Mouse (Mus musculus) neural tube, embryonic 14.5 days (tissue): ENCODE results near the gene Cdh24. TPM values are rescaled to one million over a fixed set of nuclear protein-coding genes. Genes with fewer than 3 reads are reported as not detected.

Experiments used
- ATAC-seq: fragments of 200-750 bp; cut with Nextera tagmentation; 2 replicates; pipeline ENCODE4 v1.8.0; 2017; ENCODE audit warnings: low read depth, mild to moderate bottlenecking, moderate TSS enrichment, moderate library complexity
- H3K27ac ChIP-seq: fragments of 300-500 bp; sonication (generic); 2 replicates; pipeline ENCODE4 v1.5.1; 2014; ENCODE audit warnings: low read depth, mild to moderate bottlenecking, control low read depth, low read length, moderate library complexity, mixed read lengths
- H3K27me3 ChIP-seq: fragments of 300-500 bp; sonication (generic); 2 replicates; pipeline ENCODE4 v1.6.1; 2014; ENCODE audit warnings: low read length; ENCODE audit not compliant: control insufficient read depth, insufficient read depth
- H3K36me3 ChIP-seq: fragments of 300-500 bp; sonication (generic); 2 replicates; pipeline ENCODE4 v1.6.1; 2014; ENCODE audit warnings: low read length, mixed read lengths; ENCODE audit not compliant: control insufficient read depth, insufficient read depth
- H3K4me1 ChIP-seq: fragments of 300-500 bp; sonication (generic); 2 replicates; pipeline ENCODE4 v1.6.1; 2014; ENCODE audit warnings: low read length; ENCODE audit not compliant: control insufficient read depth, insufficient read depth
- H3K4me2 ChIP-seq: fragments of 300-500 bp; sonication (generic); 2 replicates; pipeline ENCODE4 v1.6.1; 2014; ENCODE audit warnings: mild to moderate bottlenecking, low read depth, low read length, control low read depth
- H3K4me3 ChIP-seq: fragments of 300-500 bp; sonication (generic); 2 replicates; pipeline ENCODE4 v1.5.1; 2014; ENCODE audit warnings: low read depth, low read length, control low read depth, mixed read lengths
- H3K9ac ChIP-seq: fragments of 300-500 bp; sonication (generic); replicated peaks from 2 replicates; pipeline ENCODE4 v1.6.1; 2014; ENCODE audit warnings: low read depth, mild to moderate bottlenecking, control low read depth, low read length, mixed read lengths
- H3K9me3 ChIP-seq: fragments of 300-500 bp; sonication (generic); 2 replicates; pipeline ENCODE4 v1.6.1; 2016; ENCODE audit warnings: low read length; ENCODE audit not compliant: control insufficient read depth
- WGBS: fragments of 180-500 bp; shearing (Covaris S2); extraction: QIAGEN DNeasy Blood & Tissue Kit; methylation state at CpG from one replicate; pipeline ENCODE4 v1.1.7; 2014; 5-methylcytosine and 5-hydroxymethylcytosine counted together
- polyA plus RNA-seq: library from polyadenylated mRNA; unstranded; fragments of >200 nt; fragmentation: Nextera tagmentation; extraction: Ambion mirVana; gene quantifications from 2 replicates; pipeline ENCODE4 v1.2.1, GENCODE M21; 2014

Cdh24 gene
- 9.2 and 12.5 TPM in 2 replicates for polyA plus RNA-seq

DNA sequence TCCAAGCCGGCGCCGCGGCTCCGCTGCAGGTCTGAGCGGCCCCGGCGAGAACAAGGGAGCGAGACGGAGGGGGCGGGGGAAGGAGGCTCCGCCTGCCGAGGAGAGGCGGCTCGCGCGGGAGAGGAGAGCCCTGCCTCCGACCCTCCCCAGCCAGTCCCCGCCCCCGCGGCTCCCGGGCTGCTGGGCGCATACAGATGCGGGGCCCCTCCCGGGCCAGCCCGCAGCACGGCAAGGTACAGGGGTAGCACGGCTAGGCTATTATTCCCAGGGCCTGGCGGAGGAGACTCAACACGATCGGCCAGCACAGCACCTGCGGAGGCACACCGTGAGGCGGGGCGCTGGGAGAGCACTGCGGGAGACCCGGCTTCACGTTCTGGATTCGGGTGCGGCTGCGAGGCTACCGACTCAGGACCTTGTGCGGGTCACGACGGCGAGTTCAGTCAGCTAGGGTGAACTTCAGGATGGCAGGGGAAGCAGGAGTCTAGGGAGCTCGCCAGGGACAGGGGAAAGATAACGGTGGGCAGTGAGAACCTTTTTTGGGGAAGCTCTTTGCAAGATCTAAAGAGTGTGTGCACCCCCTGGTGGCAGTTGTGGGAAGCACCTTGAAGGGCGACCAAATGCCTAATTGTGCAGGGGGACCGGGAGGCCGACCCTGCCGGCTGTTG, at the start of gene Cdh24:
Gene Cdh24, minus strand, starts transcription at position 60 of the 665 bp plus-strand sequence.
- Histone ChIP-seq H3K27ac (peak within 1 kb of the TSS; percentile 76), H3K4me1 (peaks cover 14% of the 10 kb centered on the region), H3K4me3 (peak within 1 kb of the TSS; percentile 68), H3K4me2 (peak within 1 kb of the TSS; percentile 88), H3K27me3 (no peaks in the 10 kb centered on the region), H3K36me3 (peaks cover 47% of the 10 kb centered on the region), H3K9me3 (no peaks in the 10 kb centered on the region), H3K9ac (peak within 1 kb of the TSS; percentile 82)
- peak; percentile 94 for ATAC-seq
- WGBS = under 1% methylated on average over 45 of the region's 52 CpGs

DNA sequence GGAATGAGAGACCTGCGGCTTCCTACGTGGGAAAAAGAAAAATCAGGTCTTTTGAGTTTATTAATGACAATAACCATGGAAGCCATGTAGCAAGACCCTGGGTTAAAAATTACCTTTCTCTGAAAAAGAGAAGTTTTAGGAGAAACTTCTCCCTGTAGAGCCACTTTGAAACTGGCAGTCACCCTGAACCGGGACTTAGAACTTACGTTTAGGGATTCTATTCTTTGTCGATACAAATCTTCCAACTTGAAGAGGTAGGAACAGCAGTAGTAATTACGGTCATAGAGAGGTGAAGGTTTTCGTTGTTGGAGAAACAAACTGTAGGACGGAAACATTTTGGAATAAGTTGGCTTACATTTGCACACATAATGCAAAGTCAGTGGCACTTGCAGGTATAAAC, 46.1 kb upstream of the Cdh24 start:
- 6% methylated on average over 8 of the region's 8 CpGs for WGBS
- Histone ChIP-seq H3K4me1 (peaks cover 22% of the 10 kb centered on the region), H3K27ac (peak overlapping the region; percentile 31; the same call in 1 of the 2 replicates), H3K4me2 (peak overlapping the region; percentile 69), H3K9ac (peak overlapping the region; percentile 46; the same call in 1 of the 2 replicates), H3K4me3 (peak overlapping the region; percentile 84), H3K36me3 (peaks cover 17% of the 10 kb centered on the region), H3K9me3 (no peaks in the 10 kb centered on the region), H3K27me3 (no peaks in the 10 kb centered on the region)
- no peak for ATAC-seq

DNA sequence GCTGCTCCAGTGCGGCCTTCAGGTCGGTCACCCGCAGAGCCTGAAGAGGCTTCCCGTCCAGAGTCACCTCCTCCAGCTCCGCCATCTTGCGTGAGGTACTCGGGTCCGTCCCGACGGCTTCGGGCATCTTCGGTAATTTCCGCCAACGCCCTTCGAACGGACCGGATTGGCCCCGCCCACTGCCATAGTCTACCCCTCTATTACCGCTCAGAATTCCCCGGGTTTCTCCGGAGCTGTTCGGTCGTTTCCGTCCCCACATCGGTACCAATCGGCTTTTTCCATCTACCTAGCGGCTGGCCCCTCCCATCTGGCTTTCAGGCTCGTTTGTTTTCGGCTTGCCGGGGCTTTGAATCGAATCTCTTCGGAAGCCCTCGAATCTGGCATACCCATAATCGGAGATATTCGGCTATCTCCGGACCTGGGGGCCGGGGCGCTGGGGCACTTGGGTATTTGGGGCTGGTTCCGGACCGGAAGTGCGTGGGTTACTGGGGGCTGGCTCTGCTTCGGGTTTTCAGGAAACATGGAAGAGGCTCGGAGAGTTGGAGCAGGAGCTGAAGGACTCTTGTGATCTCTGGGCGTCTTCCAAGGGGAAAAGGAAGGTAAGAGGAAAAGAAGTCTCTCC, 45.5 kb upstream of the Cdh24 start, which contains the start of gene Acin1:
Gene Acin1, minus strand, starts transcription at position 410 of the 622 bp plus-strand sequence.
- under 1% methylated on average over 44 of the region's 44 CpGs for WGBS
- ATAC-seq = peak; percentile 98

DNA sequence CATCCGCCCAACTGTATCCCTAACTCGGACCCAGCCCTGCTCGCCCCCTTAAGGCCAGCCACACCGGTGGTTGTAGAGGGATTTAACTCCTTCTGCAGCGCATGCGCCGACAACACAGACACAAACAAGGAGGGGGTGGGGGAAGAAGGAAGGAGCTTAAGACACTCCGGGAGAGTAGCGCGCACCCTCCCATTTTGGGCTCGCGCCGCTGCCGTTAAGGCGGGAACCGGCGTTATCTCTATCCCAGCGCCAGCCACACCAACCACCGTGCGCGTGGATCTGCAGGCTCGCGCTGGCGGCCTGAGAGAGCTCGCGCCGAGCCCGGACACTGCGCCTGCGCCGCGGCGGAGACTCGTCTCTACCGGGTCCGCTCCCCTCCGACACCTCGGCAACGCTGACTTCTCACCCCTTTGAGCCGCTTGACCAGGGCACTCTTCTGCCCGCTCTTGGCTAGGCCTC, 44.9 kb upstream of the Cdh24 start, which contains the start of gene 1700123O20Rik:
Gene 1700123O20Rik, plus strand, starts transcription at position 154 of the 459 bp plus-strand sequence.
- Histone ChIP-seq H3K4me1 (peaks cover 22% of the 10 kb centered on the region), H3K27me3 (no peaks in the 10 kb centered on the region), H3K9me3 (no peaks in the 10 kb centered on the region), H3K4me3 (peak within 1 kb of the TSS; percentile 84), H3K4me2 (peak within 1 kb of the TSS; percentile 89), H3K9ac (peak within 1 kb of the TSS; percentile 84), H3K27ac (peak within 1 kb of the TSS; percentile 96), H3K36me3 (peaks cover 17% of the 10 kb centered on the region)
- ATAC-seq = peak; percentile 77
- under 1% methylated on average over 41 of the region's 41 CpGs for WGBS

More for the DNA sequence above, 45.5 kb upstream of the Cdh24 start, which contains the start of gene Acin1:
- Histone ChIP-seq H3K27me3 (no peaks in the 10 kb centered on the region), H3K9me3 (no peaks in the 10 kb centered on the region), H3K4me3 (peak within 1 kb of the TSS; percentile 84), H3K27ac (peak within 1 kb of the TSS; percentile 96), H3K4me1 (peaks cover 22% of the 10 kb centered on the region), H3K9ac (peak within 1 kb of the TSS; percentile 84), H3K36me3 (peaks cover 17% of the 10 kb centered on the region), H3K4me2 (peak within 1 kb of the TSS; percentile 89)

DNA sequence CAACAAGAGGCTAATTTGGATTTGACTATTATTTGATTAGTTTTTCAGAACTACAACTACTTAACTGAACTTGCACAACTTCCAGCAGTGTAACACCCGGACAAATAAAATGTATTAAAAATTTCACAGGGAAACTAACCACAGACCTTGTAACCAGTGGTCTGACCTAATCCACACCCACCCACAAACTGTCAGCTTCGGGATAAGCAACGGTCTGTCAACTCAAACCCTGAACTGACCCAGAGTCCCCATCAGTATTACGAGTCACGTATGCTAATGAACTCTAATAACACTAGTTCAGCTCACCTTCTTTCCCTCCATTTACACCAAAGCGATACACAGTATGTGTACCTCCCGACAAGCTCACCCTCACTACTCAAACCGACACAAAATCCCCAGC, 44.3 kb upstream of the Cdh24 start:
- H3K36me3 ChIP-seq = peaks cover 11% of the 10 kb centered on the region
- H3K4me2 ChIP-seq = peak overlapping the region; percentile 89
- peak overlapping the region; percentile 84 for H3K9ac ChIP-seq
- H3K27me3 ChIP-seq = no peaks in the 10 kb centered on the region
- WGBS = 13% methylated on average over 8 of the region's 8 CpGs
- H3K4me3 ChIP-seq = peak overlapping the region; percentile 84
- ATAC-seq = no peak
- H3K27ac ChIP-seq = no peak overlapping the region
- no peaks in the 10 kb centered on the region for H3K9me3 ChIP-seq
- peaks cover 22% of the 10 kb centered on the region for H3K4me1 ChIP-seq

DNA sequence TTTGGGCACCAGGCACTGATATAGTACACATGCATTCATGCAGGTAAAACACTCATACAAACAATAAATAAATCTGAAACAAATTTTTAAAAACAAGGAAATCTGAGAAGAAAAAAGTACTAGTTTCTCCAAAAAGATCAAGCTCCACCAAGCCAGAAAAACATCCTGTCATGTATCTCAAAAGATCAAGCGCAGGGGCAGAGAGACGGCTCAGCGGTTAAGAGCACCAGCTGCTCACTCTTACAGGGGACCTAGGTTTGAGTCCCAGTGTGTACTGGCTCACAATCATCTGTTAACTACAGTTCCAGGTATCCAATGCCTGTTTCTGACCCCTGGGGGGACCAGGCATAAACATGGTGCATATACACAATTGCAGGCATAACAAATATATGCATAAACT, 41.2 kb upstream of the Cdh24 start:
- Histone ChIP-seq H3K4me3 (no peak overlapping the region), H3K4me2 (no peak overlapping the region), H3K27me3 (no peaks in the 10 kb centered on the region), H3K9ac (no peak overlapping the region), H3K36me3 (peaks cover 20% of the 10 kb centered on the region; the same call in 1 of the 2 replicates), H3K27ac (no peak overlapping the region), H3K9me3 (no peaks in the 10 kb centered on the region), H3K4me1 (peaks cover 13% of the 10 kb centered on the region)
- 89% methylated on average over 3 of the region's 3 CpGs for WGBS
- no peak for ATAC-seq

DNA sequence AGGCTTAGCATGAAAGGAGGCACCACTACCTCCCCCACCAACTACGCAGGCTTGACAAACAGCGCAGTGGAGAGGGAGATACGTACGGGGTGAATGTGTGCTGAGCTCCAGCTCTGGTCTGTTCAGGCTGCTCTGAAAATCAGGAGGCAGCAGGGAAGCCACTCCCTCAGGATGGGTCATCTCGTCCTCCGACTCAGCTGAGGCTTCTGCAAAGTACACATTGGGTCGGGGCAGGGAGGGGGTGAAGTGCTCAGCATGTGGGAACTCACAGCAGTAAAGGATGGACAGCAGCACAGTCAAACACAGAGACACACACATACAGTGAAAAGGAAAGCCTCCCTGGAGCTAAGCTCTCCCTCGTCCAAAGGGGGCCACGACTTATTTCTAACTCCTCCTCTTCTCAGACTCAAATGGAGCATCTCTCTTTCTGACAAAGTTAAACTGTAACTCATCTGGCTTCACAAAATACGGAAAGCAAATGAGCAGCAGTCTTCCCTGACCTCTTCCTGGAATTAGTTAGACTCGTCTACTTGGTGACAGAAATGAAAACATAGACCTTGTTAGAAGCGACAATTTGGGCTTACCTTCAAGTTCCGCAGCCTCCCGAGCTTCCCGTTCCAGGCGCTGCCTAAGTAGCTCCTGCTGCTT, 37.6 kb upstream of the Cdh24 start:
- ATAC-seq = no peak
- 84% methylated on average over 16 of the region's 16 CpGs for WGBS
- H3K4me3 ChIP-seq = no peak overlapping the region
- H3K4me1 ChIP-seq = no peaks in the 10 kb centered on the region
- no peaks in the 10 kb centered on the region for H3K27me3 ChIP-seq
- peaks cover 42% of the 10 kb centered on the region for H3K36me3 ChIP-seq
- H3K9me3 ChIP-seq = no peaks in the 10 kb centered on the region
- H3K9ac ChIP-seq = no peak overlapping the region
- H3K27ac ChIP-seq = no peak overlapping the region
- H3K4me2 ChIP-seq = no peak overlapping the region

DNA sequence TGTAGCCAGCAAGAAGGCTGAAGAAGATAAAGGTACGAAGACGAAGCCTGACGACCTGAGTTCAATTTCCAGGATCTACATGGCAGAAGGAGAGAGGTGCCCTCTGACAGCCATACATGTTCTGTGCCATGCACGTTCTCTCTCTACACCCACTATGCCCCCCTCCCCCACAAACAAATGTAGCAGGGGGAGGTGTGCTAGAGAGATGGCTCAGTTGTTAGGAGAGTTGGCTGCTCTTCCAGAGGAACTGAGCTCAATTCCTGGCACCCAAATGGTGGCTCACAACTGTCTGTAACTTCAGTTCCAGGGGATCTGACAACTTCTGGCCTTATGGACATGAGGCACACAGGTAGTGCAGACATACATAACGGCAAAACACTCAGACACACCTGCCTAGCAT, 35.1 kb upstream of the Cdh24 start:
- WGBS = 90% methylated on average over 5 of the region's 5 CpGs
- no peak overlapping the region for H3K4me2 ChIP-seq
- H3K4me3 ChIP-seq = no peak overlapping the region
- no peaks in the 10 kb centered on the region for H3K4me1 ChIP-seq
- H3K27me3 ChIP-seq = no peaks in the 10 kb centered on the region
- H3K36me3 ChIP-seq = peaks cover 39% of the 10 kb centered on the region
- no peak overlapping the region for H3K9ac ChIP-seq
- H3K27ac ChIP-seq = no peak overlapping the region
- ATAC-seq = no peak
- H3K9me3 ChIP-seq = no peaks in the 10 kb centered on the region
